Mouse (Mus musculus) T-cell, adult 2 months (primary cell): Measurements from ENCODE around the gene Rgs12.

Experiments
- DNase-seq: peaks from one replicate; pipeline ENCODE4 v3.0.0; 2022; ENCODE audit warnings: low spot score

Rgs12 gene

DNA sequence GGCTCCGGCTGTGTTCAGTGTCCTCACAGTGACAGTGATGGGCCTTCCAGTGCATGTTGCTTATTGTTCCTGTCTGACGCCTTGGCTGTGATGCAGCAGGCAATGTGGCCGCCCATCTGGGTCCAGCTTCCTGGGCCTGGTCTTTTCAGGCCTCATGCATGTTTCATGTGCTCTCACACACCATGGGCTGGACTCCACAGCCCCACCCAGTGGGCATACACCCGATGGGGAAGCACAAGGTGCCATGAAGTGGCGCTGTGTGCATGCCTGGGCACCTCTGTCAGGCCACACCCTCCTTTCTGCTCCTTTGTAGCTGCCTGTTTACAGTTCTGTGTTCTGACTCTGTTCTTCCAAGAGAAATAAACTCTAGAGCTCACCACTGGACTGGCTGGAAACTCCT, 83.8 kb downstream of the Rgs12 start:
- DNase-seq, result no peak

DNA sequence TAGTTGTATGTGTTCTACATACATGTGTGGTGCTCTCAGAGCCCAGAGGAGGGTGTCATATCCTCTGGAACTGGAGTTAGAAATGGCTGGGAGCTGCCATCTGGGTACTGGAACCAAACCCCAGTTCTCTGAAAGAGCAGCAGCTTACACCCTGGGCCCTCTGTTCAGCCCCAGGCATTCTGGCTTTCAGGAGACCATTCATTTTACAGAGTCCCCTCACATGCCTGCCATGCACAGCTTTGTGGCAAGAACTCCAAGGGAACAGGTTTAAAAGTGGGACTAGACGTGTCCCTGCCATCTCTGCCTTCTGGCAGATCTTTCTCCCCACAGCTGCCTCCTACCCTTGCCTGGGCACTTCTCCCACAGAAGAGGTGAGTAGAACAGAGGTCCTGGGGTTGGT, 84.4 kb downstream of the Rgs12 start:
- DNase-seq, result no peak

DNA sequence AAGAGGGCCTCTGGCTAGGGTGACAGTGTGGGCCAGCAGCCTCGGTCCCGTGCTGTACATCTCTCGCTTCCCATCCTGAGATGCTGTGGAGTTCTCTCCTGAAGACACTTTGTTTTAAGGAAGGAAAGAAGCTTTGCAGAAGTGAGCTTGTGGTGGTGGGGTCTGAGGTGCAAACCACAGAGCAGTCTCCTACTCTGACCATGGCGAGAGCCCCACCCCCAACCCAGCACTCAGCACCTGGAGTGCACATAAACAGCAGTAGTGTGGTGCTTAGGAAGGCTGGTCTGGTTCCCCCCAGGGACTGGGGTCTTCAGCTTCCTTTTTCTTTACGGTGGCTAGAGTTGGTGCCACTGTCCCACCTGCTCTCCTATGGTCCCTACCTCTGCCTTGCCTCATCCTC, 85.9 kb downstream of the Rgs12 start:
- DNase-seq, result no peak

DNA sequence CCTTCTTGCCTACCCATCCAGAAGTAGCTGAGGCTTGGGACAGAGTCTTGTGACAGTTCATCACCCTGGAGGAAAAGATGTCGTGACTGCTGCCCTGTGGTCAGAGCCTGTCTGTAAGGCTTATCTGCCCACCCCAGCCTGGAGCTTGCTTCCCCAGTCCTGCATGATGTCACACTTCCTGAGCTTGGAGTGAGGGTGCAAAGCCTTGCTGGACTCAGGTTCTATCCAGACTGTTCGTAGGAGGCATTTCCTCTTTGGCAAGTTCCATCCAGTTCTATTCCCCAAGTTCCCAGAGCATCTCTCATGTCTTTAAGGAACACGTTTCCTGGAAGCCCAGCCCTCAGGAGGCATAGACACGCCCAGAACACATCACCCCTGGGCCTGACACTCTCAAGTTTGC, 86.5 kb downstream of the Rgs12 start:
- no peak for DNase-seq

DNA sequence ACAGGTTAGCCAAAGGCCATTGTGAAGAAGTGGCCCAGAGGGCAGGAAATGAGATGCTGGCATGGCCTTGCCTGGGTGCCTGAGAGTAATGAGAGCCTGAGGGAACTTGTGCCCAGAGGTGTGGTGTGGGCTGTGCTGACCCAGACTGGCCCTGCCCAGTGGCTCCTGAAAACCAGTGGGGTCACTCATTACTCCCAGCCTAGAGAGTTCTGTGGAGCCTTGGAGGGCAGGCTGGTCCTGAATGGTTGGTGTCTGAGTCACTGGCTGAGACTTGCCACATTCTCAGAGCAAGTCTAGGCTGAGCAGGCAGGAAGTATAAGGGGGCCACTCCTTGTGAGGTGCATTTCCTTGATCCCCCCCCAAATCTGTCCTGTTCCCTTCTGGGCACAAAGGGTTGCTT, 88.2 kb downstream of the Rgs12 start:
- no peak for DNase-seq

DNA sequence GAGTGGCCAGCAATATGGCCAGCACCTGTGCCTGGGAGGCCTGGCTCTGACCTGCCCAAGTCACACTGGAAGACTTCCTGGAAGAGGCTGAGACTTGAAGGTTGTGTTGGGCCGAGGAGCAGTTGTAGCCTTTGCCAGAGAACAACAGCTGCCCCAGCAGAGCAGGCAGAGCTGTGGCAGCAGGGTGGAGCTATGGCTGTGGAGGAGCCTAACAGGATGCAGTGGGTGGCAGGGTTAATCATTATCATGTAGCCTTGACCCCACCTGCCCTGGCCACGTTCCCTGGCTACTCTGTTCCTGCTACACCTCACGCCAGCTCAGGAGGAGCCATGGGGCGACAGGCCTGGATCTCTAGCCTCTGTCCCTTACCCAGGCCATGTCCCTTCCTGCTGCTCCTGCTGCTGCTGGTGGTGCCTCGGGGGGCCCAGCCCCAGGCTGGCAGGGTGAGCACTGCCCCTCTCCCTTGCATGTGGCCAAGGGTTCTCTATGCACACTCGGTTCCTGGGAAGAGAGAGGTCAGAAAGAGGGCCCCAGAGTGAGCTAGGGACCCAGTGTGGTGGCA, 92.1 kb downstream of the Rgs12 start, which contains the start of gene Hgfac:
TSS of gene Hgfac (plus strand) at position 242 of the 562 bp plus-strand sequence.
- DNase-seq, result no peak

DNA sequence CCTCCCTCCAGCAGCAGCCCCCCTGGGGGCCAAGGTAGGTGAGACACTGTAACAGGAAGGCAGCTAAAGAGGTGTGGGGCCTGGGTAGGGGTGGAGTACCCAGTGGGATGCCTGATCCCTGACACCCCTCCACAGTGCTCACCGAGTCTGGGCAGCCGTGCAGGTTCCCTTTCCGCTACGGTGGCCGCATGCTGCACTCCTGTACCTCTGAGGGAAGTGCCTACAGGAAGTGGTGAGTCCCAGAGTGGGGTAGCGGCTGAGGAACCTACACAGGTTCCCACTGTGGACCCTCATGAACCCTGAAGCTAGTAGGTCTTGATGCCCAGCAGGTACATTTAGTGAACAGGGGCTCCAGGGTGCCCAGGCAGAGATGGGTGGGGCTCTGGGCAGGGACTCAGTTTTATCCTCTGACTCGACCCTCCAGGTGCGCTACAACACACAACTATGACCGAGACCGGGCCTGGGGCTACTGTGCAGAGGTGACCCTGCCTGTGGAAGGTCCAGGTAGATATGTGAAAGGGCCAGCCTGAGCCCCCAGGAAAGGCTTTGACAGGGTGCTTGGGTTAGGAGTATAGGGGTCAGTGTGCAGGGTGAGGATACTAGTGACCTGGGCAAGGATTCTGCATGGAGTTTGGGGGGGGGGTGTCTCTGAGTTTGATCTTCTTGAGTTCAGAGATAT, 93.3 kb downstream of the Rgs12 start:
- DNase-seq, result peak; percentile 39

DNA sequence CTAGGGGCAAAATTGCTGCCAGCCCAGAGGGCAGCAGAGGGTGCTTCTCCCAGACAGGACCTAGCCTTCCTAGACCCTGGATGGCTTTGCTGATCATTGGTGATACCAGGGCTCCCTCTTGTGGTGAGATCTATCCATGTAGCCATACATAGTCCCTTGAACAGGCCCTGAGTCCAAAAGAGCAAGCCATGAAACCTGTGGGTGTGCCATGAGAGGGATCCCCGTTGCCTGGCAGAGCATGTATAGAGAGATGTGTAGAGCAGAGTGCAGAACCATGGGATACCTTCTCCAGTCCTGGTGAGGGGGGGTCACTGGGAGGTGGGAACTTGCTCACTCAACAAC, 93.8 kb downstream of the Rgs12 start:
- peak; percentile 59 for DNase-seq

DNA sequence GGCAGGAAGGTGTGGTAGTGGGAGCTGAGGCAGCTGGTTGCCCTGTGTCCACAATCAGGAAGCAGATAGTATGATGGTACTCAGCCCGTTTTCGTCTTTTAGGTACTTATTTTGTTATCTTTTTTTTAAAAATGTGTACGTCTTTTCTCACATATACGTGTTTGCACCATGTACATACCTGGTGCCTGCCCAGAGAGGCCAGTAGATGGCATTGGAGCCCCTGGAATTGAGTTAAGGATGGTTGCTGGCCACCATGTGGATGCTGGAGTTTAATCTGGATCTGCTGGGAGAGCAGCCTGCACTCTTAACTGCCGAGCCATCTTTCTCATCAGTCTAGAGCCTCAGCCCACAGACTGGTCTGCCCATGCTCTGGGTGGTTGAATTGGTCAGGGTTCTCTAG, 101.3 kb downstream of the Rgs12 start:
- DNase-seq, result no peak

DNA sequence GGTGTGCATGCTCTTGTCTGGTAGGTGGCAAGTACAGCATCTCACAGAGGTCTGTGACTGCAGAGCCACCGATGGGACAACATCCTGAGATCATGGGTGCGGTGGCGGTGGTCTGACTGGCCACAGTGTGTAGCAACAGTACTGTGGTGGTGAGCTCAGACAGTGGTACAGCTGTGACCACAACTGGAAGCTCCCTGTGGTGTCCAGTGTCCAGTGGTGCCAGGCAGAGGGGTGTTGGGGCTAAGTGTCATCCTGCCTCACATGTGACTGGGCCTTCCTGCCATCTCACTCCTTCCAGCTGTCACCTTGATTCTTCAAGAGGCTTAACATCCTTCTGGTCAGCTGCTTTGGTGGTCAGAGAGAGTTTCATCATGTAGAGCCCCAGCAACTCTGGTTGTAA, 105.4 kb downstream of the Rgs12 start:
- no peak for DNase-seq

DNA sequence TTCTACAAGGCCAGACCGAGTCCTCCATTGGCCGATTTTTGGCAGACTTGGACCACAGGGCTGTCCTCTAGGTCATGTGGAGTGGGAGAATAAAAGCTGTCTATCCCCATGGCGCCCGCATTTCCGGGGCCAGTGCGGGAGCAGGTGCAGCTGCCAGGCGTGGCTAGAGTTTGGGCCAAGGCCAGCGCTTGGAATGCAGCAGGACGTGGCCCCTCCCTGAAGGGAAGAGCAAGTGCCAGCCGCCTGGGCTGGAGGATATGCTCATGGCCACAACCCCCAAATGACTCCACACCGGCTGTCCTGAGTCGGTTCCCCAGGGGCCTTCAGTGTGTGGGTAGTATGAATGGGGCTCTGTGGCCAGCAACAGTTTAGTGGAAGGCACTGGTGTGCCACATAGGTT, 105.8 kb downstream of the Rgs12 start:
- DNase-seq, result no peak

DNA sequence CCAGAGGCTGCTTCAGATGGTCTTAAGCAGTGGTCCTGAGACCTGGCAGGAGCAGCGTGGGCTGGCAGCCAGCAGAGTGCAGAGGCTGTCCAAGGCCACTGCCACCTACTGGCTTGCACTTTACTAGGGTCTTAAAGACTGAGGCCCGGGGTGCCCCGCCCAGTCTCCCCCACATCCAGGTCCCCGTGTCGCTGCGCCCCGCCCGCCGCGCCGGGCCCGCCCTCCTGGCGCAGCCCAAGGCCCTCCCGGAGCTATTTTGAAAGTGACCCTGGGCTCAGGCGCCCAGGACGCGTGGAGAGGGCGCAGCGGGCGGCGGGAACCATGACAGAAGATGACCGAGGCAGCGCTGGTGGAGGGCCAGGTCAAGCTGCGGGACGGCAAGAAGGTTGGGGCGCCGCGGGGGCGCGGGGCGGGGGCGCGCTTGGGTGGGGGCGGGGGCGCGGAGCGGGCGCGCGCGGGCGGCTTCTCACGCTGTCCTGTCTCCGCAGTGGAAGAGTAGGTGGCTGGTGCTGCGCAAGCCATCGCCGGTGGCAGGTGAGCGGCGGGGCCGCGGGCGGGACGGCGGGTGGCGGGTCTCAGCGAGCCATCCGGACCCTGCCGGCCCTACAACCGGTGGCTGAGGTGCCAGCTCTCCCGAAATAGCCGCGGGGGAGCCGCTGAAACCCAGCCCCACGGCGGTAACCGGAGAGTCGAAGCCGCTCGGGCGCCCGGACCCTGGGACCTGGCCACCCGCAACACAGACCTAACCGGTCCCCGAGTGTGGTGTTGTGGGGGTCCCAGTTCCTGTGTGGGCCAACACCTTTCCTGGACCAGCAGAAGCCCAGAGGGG, 107.6 kb downstream of the Rgs12 start, which contains the start of gene Dok7:
TSS of gene Dok7 (plus strand) at position 163 of the 829 bp plus-strand sequence.
- DNase-seq, result no peak

DNA sequence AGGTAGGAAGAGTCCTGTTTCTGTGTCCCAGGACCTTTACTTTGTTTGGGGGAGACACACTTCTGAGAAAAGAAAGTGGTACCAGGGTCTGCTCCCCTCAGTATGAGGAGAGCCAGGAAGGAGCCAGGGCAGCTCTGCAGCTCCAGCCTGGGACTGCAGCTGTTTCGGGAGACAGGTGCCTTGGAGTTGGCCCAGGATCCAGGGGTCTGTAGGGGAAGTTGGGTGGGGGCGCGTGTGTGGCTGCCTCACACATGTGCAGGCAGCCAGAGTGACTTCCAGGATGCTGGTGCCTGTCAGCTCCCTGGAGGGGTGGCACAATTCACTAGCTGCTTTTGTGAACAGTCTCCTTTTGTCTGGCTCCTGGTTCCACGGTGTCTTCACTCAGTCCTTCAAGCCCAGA, 108.3 kb downstream of the Rgs12 start:
- no peak for DNase-seq

DNA sequence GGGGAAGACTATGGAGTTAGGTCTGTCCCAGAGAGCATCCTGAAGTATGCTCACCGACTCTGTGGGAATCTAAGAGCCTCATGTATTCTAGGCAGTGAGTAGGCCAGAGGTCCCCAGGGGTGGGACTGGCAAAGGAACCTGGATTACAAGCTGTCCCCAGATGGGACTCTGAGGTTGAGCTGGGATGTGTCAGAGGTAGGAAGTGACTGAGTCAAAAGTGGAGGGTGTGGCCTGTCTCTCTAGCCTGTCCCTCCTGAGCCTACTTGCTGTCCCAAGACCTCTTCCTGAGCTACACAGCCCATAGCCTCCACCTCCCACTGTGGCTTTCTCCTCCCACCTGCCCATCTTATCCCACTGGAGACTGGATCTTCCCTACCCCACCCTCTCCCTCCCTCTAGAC, 109.0 kb downstream of the Rgs12 start:
- DNase-seq, result no peak

DNA sequence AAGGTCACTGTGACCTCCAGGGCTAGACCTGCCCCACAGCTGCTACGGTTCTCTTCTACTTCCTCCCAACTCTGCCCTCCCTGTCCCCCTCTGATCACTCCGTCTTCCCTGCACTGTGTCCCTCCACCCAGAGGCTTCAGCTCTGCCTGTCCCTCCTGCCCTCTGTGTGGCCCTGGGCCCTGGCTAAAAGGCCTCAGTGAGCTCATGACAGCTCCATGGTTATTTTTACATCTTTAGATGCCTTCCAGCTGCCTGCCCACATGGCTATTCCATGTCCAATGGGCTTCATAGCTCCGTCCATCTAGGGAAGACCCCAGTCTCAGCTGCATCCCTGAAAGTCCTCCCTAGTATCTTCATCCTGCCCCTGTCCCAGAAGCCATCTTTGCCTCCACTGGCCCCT, 110.9 kb downstream of the Rgs12 start:
- DNase-seq, result no peak

DNA sequence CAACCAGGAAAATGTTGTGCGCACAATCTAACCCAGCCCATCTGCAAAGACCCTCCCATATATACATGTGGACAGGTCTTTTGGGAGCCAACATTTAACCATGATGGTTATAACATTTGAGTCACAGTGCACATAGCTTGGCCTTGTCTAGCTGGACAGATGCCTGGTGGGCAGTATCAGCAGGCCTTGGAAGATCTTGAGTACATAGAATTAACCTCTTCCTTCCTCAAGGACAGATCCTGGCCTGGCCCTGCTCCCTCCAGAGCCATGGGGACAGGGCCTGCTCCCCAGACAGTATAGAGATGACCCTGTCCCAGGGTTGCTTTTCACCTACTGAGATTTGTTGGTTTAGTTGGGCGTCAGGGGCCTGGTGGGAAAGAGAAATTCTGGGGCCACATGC, 120.6 kb downstream of the Rgs12 start:
- no peak for DNase-seq

DNA sequence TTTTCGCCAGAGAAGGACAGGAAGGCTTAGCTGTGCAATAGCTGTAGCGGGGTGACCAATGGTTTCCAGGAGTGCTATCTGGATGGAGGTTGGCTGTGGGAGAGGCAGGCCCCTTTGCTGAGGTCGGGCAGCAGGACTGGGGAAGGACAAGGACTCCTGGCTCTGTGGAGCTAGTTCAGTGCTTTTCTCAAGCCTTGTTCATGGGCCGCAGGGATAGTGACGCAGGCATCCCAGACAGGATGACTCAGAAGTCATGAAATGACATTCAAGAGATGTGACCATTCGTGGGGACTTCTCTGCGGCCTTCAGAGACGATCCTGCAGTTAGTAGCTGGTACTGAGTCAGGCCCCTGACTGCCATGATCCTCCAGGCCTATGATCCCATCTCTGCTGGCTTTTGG, 121.1 kb downstream of the Rgs12 start:
- no peak for DNase-seq

DNA sequence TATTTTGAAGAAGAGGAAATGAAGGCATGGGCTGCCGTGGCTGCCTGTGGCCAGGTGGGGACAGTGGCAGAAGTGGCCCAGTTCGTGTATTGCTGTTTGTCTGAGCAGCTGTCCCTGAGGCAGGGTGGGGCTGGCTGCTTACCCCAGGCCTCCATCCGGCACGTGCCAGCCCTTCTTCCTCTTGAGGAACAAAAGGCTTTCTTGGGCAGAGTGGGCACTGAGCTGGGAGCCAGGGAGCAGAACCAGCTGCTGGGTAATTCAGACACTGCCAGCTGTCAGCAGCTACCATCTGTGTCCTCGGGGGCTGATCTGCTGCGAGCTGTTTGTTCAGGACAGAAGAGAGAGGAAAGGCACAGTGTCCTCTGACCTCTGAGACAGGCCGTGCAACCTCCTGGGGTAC, 121.7 kb downstream of the Rgs12 start:
- no peak for DNase-seq

DNA sequence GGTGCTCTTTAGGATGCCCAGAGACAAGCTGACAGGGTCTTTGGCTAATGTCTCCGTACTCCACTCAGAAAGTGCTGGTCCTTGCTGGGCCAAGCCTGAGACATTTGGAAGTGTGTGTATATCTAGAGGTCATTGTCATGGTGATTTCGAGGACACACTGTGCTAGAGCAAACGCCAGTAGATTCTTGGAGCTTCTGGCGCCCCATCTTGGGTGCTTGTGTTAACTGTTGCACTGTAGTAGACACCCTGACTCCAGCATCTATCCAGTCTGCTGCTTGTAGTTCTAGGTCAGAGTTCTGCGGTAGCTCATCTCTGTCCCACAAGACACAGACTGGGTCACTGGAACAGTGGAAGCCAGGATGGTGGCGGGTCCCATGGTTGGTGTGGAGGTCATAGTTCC, 122.6 kb downstream of the Rgs12 start:
- no peak for DNase-seq

DNA sequence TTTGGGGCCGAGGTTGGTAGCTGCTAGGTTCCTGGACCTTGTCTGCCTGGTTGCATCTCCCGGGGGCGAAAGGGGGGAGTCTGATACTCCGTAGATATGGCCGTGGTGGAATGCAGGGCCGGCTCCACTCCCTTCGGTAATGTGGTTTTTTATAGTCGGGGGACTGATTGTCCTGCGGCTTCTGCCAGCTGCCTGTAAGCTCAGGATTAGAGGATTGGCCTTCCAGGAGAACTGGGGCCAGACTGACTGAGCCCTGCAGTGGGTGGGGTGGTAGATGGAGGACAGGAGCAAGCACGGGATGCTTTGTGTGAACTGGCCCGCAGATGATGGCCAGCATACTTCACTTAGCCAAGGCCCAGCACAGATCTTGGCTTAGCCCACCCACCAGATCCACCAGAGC, 124.0 kb downstream of the Rgs12 start:
- no peak for DNase-seq

DNA sequence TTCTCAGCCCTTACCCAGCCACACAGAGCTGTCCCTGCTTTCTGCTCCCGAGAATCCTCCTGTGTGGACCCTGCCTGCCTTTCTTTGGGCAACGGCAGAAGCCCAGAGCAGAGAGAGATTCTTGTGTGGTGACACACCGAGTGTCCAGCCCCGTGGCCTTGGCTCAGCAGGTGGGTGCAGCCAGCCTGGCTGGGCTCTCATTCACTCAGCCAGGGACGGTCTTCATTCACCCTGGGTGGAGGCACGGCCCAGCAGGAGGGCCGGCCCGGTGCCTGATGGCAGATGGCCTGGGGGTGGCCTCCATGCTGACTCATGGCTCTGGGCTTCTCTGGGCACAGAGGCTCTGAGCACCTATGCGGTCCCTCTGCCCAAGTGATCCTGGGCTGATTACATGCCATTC, 124.7 kb downstream of the Rgs12 start:
- no peak for DNase-seq

DNA sequence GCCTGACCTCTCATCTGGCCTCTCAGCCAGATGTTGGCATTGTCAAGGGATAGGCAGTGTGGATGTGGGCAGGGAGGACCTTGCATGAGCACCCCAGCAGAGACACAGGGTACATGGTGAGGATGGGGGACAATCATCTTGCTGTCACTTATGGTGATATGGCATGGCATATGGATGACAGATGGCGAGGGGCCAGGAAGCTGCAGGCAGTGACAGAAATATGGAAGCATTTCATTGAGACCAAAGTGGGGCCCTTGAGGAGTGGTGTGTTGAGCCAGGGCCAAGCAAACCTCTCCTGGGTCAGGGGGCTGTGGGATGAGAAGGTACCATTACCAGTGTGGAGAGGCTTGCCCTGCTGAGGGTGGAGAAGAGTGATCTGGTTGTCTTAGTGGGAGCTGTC, 127.1 kb downstream of the Rgs12 start:
- no peak for DNase-seq

DNA sequence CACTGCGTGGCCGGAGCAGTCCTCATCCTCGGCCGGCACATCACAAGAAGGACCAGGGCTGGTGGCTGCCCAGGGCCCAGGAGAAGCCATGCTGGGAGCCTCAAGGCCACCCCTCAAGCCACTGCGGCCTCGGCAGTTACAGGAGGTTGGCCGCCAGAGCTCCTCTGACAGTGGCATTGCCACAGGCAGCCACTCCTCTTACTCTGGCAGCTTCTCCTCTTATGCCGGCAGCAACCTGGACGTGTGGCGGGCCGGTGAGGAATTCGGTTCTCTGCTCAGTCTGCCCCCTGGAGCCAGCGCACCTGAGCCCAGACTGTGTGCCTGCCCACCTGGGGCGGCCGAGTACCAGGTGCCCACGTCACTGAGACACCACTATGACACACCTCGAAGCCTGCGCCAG, 129.9 kb downstream of the Rgs12 start:
- DNase-seq, result no peak

DNA sequence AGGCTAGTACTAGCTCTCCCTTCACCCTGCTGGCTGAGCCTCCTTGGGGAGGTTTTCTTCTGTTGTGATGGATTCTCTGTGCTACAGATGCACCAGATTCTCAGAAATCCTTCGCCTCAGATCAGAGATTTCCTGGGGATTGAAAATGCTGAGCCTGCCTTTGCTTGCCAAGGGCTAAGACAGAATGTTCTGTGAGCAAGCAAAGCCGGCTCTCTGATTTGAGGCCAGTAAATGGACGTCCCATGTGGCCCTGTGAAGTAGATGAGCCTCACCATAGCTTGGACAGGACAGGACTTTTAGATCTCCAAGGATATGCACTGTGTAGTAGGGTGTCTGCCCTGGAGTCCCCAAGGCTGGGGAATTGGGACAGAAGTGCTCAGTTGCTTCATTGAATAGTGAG, 135.7 kb downstream of the Rgs12 start:
- DNase-seq, result no peak
